Mouse (Mus musculus) liver, adult (tissue): ENCODE measurements around the gene Fam184a.

Experiments used
- GATA4 ChIP-seq: IDR thresholded peaks from 2 replicates; pipeline ENCODE4 v1.6.1; 2014; ENCODE audit warnings: mild to moderate bottlenecking, low read length; ENCODE audit not compliant: insufficient replicate concordance

Fam184a gene

DNA sequence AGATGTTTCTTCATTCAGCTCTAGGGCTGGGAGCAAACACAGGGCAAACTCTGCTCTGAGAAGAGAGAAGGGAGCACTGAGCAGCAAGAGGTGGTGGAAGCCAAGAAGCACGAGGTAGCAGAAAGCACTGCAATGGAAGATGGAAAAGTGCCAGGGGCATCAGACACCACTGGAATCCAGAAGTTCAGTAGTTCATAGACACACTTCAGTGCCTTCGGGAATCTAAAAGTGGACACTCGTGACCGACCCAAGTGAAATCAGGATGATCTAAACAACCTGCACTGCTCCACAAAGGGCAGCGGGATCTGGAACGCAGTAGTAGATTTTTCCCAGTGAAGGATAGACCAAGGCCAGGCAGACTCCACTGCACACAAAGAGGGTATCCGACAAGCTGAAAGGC is 18.6 kb downstream of the Fam184a start:
- TF ChIP-seq GATA4, result no peak

DNA sequence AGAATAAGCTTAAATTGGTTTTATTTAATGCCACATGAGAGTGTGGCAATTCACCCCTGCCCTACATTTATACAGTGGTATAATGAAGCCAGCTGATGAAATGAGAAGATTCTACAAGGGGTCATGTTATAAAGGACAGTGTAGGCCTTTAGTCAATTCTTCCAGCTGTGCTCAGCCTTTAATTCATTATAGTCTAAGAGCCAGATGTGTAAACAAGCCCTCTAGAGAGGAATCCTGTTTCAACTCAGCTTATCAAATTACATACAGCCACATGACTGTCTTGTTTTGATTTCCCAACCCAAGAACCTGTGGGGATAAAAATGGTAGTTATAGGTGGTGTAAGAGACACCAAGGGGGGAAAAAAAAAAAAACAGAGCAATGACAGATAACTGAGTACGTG is 22.0 kb downstream of the Fam184a start:
- no peak for TF ChIP-seq GATA4

DNA sequence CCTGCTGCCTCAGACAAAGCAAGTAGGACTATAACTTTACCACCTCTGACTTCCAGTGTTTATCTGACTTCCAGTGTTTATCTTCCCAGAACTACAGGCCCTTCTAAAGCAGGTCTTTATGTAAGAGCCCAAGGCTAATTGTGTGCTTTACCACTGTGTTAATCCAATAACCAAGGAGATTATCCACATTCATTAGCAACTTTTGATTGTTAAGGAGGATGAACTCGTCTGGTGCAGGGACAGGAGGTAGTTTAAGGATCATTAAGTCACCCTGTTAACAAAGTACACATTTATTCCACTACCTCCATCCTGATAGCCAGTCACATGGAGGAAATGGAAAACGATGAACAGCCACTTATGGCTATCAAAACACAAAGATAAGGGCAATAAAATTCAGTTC is 25.6 kb downstream of the Fam184a start:
- no peak for TF ChIP-seq GATA4

DNA sequence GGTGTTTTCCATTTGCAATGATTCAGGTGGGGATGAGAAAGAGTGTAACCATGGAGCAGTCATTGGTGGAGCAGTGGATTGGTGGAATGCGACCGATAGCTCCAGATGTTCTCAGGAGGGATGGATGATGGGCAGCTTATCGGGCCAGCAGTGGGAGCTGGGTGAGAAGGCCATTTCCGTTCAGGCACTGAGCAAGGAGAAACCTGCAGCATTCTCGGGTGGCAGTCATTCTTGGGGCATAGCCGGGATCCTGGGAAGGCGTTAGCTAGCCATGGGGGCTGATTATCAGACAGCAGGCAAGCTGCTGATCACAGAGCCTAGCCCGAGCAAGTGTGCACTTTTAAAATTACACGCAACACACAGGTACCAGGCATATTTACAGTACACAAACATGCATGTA is 46.4 kb downstream of the Fam184a start:
- no peak for TF ChIP-seq GATA4

DNA sequence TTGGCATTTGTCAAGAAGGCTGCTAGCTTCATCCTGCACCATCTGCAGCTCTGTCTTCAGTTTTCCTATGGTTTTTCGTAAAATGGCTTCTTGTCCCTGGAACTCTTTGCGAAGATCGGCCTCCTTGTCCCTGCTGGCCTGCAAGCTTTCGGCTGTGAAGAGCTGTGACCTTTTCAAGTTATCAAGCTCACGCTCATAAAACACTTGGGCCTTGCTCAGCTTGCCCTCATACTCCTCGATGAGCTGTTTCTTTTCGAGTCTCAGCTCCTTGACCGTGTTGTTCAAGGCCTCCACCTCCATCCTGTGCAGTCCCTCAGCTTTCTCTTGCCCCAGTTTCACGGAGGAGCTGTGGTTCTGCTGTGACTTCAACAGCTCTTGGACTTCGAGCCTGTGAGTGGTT is 52.4 kb downstream of the Fam184a start:
- TF ChIP-seq GATA4, result no peak

DNA sequence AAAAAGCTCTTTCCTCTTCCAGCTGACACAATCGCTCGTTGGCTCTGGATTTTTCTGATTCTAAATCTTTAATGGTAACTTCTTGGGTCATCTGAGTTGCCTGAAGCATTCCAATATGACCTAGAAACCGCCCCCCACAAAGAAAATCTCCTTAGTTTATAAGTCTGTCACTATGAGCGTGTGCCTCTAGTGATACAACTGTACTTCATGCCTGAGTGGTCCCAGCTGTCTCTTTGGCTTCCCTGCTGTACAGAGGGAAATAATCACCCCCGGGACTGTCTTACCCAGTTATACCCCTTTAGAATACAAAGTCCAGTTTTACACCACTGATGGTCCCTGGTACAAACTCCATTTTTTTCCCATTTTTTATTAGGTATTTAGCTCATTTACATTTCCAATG is 56.2 kb downstream of the Fam184a start:
- no peak for TF ChIP-seq GATA4

DNA sequence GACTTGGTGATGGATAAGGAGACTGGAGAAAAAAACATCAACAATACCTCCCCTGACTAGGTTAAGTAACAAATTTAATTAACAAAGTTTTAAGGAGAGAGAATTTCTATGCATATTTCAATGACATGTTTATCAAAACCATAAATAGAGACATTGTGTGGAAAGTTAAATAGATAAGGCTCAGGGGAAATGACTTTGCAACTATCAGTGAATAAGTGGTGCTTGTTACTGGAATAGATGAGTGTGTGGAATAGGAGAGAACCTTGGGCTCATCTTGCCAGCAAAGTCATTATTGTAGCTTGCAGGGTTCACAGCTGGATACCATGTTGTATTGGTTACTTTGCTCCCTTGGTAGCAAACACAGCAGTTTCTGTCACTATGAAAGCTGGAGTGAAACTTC is 59.7 kb downstream of the Fam184a start:
- TF ChIP-seq GATA4, result no peak

DNA sequence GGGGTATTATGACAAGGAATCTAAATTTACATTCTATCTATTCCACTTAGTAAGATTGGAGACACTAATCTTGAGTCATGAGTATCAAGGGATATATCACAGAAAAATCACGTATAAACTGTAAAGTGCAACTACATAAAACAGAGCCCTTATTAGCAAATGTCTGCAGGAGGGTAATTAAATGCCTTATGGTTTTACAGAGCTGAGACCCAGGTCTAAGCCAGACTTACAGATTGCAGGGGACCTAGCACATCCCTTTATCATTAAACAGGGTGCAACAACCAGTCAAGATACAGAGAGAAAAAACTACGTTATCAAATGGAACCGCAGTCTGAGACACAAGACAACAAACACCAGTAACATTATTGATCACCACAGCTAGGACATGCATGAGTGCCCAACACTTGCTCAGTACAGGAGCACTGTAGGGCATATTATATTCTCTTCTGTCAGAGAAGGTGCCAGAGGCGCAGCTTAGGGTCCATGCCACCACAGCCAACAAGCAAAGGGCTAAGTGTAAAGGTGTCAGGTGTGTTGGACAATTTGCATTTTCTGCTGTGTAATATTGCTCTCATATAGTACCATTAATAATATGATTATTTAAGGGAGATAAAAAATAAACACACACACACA is 61.9 kb downstream of the Fam184a start:
- TF ChIP-seq GATA4, result no peak

DNA sequence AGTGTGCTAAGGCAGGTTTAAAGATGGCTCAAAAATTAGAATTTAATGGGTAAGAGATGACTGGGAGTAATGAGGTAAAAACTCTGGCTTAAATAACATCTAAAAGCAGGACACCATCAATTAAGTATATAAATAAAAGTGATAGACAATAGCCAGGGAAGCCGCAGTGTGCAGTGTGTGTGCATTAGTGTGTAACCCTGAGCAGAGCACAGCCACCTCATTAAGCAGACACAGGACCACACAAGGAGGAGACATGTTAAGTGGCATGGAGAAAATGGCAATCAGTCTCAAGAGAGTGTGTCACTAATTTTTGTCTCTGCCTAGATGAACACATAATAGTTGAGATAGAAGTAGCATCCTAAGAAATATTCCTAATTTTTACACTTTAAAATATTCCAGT is 62.4 kb downstream of the Fam184a start:
- TF ChIP-seq GATA4, result no peak

DNA sequence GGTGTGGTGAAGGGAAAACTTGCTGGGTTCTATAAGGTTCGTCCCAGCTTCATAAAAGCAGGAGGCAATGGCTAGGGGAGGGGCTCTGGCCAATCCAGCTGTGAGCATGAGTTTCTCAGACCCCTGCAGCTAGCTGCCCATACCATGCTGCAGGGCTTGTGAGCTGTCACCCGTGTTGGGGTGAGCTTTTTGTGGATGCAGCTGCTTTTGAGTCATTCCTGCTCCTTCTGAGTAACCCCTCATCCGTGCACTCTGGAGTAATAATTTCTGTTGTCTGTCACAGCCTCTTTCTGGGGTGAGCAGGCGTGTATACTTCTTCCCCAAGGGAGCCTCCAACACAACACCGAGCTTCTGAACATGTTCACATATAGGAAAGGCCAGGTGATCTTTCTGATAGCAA is 63.0 kb downstream of the Fam184a start:
- TF ChIP-seq GATA4, result no peak

DNA sequence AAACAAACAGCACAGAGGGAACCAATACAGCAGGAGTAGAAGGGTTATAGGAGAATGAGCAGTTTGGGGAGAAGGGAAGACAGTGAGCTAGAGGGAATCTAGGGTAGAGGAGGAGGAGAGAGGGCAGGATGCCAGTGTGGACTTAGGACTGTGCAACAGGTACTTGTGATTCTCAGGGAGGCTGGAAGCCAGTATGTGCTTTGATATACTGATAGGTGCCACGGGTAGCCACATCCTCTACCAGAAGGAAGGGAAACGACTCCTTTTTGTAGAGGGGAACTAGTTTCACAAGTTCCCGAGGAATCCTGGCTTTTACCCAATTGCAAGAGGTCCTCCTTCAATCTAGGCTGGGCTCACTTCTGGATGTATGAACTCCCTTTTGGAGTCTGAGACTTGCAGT is 65.1 kb downstream of the Fam184a start:
- TF ChIP-seq GATA4, result no peak

DNA sequence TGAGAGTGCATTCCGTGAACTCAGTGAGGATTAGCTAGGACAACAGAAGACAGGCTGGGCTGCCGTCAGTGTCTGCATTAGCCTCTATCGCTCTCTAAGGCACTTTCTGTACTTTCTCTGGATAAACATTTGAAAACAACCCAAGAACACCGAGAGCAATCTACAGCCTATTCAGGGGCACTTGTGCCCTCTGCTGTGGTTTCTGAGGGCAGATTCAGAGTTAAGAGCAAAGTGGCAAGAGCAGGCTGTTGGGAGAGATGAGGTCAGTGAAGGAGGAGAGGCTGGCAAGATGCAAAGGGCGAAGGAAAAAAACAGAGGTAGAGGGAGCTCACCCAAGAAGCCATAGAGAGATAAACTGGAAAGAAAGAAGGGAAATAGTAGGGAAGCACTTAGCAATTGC is 67.7 kb downstream of the Fam184a start:
- TF ChIP-seq GATA4, result no peak

DNA sequence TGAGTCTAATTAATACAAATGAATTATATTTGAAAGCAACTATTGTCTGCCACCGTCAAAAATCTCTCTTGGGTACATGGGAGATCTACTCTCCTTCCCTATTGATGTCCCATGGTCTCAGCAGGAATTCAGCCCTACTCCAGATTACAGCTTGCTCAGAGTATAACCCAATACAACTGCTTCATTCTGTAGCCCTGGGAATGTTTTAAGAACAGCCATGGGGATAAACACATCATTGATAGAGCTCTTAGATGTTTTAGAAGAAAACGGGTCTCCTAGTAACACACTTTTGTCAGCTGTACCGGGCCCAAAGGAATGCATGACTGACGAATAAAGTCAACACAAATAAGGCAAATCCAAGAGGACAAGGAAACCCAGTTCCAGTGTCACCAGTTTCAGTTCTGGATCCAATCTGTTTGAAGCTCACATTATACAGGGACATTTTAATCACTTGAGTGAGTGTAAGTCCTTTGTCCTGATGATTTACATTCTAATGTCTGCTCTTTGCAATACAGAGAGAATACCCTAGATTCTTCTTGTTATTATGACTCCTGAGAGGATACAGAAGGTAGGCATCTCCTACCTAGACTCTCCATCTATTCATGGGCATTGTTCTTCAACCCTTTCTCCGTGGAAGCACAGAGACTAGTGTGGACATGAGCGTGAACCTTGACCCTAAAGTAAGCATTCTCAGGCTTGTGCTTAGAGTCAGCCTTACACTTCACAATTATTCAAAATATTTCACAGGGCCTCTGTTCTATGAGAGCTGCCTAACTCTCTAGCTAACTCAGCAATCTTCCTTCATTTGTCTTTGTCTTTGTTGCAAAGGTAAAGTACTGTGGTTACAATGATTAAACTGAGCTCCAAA is 71.0 kb downstream of the Fam184a start:
- TF ChIP-seq GATA4, result no peak

DNA sequence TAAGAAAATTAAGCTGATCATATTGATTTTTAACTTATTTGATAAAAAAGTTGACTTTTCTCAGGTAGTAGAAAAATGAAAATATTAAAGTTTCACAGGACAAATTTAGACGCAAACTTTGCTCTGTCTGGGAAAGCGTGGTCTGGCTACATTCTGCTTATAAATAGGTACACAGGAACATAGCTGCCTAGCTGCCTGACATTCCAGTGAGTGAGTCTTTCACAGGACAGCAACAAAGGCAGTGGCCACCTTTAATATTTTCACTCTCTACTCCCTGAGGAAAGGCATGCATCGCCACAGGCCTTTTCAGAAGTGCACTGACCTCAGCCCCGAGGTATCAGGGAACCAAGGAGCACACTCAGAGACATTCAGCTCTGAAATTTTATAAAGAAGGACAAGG is 89.1 kb downstream of the Fam184a start:
- no peak for TF ChIP-seq GATA4

DNA sequence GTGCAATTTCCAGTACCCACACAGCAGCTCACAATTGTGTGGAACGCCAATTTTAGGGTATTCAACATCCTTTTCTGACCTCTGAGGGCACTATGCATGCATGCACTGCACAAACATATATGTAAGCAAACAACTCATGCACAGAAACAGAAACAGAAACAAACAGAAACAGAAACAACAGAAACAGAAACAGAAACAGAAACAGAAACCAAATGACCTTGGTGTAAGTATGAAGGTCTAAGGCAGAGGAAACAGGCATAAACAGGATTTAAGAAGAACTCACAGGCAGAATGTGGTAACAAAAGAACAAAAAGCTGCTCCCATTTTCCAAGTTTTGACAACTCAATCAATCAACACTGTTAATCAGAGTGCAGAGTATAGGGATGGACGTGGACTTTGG is 100.2 kb downstream of the Fam184a start:
- TF ChIP-seq GATA4, result no peak

DNA sequence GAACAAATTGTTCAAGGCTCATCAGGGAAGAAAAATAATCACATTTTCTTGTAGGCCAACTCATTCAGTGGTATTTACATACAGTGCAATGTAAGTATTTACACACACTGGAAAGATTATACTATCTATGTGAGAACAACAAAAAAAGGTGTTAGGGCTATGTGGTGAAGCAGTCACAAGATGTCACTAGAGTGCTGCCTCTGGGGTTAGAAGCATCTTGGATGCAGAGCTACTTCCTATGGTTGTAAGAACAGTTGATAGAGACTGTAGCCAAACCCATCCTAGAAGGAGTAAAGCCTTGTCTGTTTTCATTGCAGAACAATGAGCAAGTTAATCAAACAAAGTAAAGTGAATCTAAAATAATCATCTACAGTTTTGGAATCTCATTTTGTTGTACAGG is 109.4 kb downstream of the Fam184a start:
- TF ChIP-seq GATA4, result no peak
